Mouse (Mus musculus) cerebellum, adult 2 months (tissue): ENCODE measurements at regions not wholly inside any gene's neighbourhood (a gene's known extent, or its start where the extent isn't known, plus 50 kb on each side); places are given as distances from the start of the nearest gene placed in this dataset.

ENCODE experiments used
- CTCF ChIP-seq: fragments of 200-500 bp; IDR thresholded peaks from 2 replicates; pipeline ENCODE4 v1.5.1; 2011; ENCODE audit warnings: low read depth, mild to moderate bottlenecking, control low read depth, low read length, moderate library complexity, borderline replicate concordance; ENCODE audit not compliant: insufficient read depth
- POLR2A ChIP-seq: fragments of 200-500 bp; IDR thresholded peaks from 2 replicates; pipeline ENCODE4 v1.6.1; 2011; ENCODE audit warnings: low read length, control low read depth, borderline replicate concordance; ENCODE audit not compliant: insufficient read depth

GRCm38 (mm10) chr7:113110867-113111508, 96.3 kb upstream of the Arntl start:
- no peak for TF ChIP-seq CTCF
- no peak for TF ChIP-seq POLR2A
